Mouse (Mus musculus) hindbrain, embryonic 15.5 days (tissue): ENCODE measurements around the gene Gm10840. TPM values are rescaled to one million over a fixed set of nuclear protein-coding genes. Genes with fewer than 3 reads are reported as not detected.
"Not testable (repeated sequence)": the region's sequence is repeated elsewhere in the genome, so short reads cannot be mapped to it uniquely, and the experiment has no call there.

Source experiments
- ATAC-seq: fragments of 200-750 bp; cut with Nextera tagmentation; 2 replicates; pipeline ENCODE4 v1.8.0; 2017; ENCODE audit warnings: low read depth, moderate number of reproducible peaks, moderate TSS enrichment; ENCODE audit not compliant: low FRiP score
- H3K27ac ChIP-seq: fragments of 300-500 bp; sonication (generic); replicated peaks from 2 replicates; pipeline ENCODE4 v1.5.1; 2015; ENCODE audit warnings: mild to moderate bottlenecking, inconsistent platforms
- H3K27me3 ChIP-seq: fragments of 300-500 bp; sonication (generic); 2 replicates; pipeline ENCODE4 v1.6.1; 2015; ENCODE audit warnings: control low read depth, inconsistent platforms
- H3K36me3 ChIP-seq: fragments of 300-500 bp; sonication (generic); 2 replicates; pipeline ENCODE4 v1.6.1; 2015; ENCODE audit warnings: control low read depth, inconsistent platforms
- H3K4me1 ChIP-seq: fragments of 300-500 bp; sonication (generic); replicated peaks from 2 replicates; pipeline ENCODE4 v1.6.1; 2015; ENCODE audit warnings: control low read depth, inconsistent platforms
- H3K4me2 ChIP-seq: fragments of 300-500 bp; sonication (generic); 2 replicates; pipeline ENCODE4 v1.6.1; 2015; ENCODE audit warnings: moderate library complexity, mild to moderate bottlenecking, inconsistent platforms
- H3K4me3 ChIP-seq: fragments of 300-500 bp; sonication (generic); 2 replicates; pipeline ENCODE4 v1.5.1; 2015; ENCODE audit warnings: mild to moderate bottlenecking, inconsistent platforms
- H3K9ac ChIP-seq: fragments of 300-500 bp; sonication (generic); 2 replicates; pipeline ENCODE4 v1.6.1; 2015; ENCODE audit warnings: inconsistent platforms
- H3K9me3 ChIP-seq: fragments of 300-500 bp; sonication (generic); 2 replicates; pipeline ENCODE4 v1.6.1; 2016; ENCODE audit warnings: control low read depth, inconsistent platforms
- WGBS: fragments of 180-500 bp; shearing (Covaris S2); methylation state at CpG from one replicate; pipeline ENCODE4 v1.1.7; 2015; 5-methylcytosine and 5-hydroxymethylcytosine counted together
- polyA plus RNA-seq: library from polyadenylated mRNA; unstranded; fragments of >200 nt; fragmentation: Nextera tagmentation; extraction: Ambion mirVana; gene quantifications from 2 replicates; pipeline ENCODE4 v1.2.1, GENCODE M21; 2015

Gm10840 gene
- polyA plus RNA-seq, 1 experiment from 2014 or later = 0.65 TPM

- WGBS = 89% methylated on average over 5 of the region's 5 CpGs
- ATAC-seq = no peak
- Histone ChIP-seq H3K9me3 (no peaks in the 10 kb centered on the region), H3K4me2 (peak overlapping the region; percentile 71), H3K36me3 (peaks cover 11% of the 10 kb centered on the region), H3K27me3 (no peaks in the 10 kb centered on the region), H3K4me1 (peaks cover 14% of the 10 kb centered on the region), H3K27ac (no peak overlapping the region), H3K9ac (no peak overlapping the region), H3K4me3 (peak overlapping the region; percentile 79)
These were observed 31.6 kb downstream of the Gm10840 start for GRCm38 (mm10) chr11:106192241-106192640.

DNA sequence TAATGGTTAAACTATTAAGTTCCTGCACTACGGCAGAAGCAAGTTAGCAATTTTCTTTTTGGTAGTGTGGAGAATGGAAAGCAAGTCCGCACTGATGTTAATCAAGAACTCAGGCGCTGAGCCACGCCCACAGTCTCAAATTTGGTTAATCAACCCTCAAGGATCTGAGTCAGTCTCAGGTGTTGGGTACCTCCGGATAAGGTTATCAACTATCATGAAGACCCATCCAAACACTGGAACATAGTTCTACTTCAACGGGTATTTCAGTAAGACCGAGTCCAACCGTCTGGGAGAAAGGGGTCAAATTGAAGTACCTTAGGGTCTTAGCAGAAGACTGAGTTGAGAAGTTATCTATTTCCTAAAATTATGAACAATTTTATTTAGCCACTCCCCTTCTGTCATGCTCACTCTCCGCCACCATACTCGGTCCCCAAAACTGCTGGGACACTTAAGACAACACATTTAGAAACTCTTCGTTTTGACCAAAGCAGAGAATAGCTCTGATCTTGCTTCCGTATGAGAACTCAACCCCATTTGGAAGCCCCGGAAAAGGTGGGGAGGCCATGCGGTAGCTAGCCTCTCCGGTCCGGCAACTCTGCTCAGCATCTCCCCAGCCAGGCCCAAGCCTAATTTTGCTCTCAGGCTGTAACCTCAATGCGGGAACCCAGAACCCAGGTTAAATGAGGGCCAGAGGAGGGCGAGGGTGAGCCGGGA is 32.2 kb downstream of the Gm10840 start:
- no peaks in the 10 kb centered on the region for H3K9me3 ChIP-seq
- H3K36me3 ChIP-seq = peaks cover 17% of the 10 kb centered on the region
- no peak; the same call in 1 of the 2 replicates for ATAC-seq
- H3K4me2 ChIP-seq = peak overlapping the region; percentile 71
- peaks cover 14% of the 10 kb centered on the region for H3K4me1 ChIP-seq
- peak overlapping the region; percentile 79 for H3K4me3 ChIP-seq
- peak overlapping the region; percentile 89 for H3K27ac ChIP-seq
- WGBS = 11% methylated on average over 19 of the region's 19 CpGs
- no peaks in the 10 kb centered on the region for H3K27me3 ChIP-seq
- H3K9ac ChIP-seq = peak overlapping the region; percentile 81

GRCm38 (mm10) chr11:106193371-106194154 is 32.9 kb downstream of the Gm10840 start:
- Histone ChIP-seq H3K27me3 (no peaks in the 10 kb centered on the region), H3K9ac (peak overlapping the region; percentile 81), H3K4me2 (peak overlapping the region; percentile 71), H3K36me3 (peaks cover 24% of the 10 kb centered on the region), H3K4me3 (peak overlapping the region; percentile 79), H3K9me3 (no peaks in the 10 kb centered on the region), H3K27ac (peak overlapping the region; percentile 89), H3K4me1 (peaks cover 14% of the 10 kb centered on the region)
- peak; percentile 97 for ATAC-seq
- under 1% methylated on average over 44 of the region's 44 CpGs for WGBS

DNA sequence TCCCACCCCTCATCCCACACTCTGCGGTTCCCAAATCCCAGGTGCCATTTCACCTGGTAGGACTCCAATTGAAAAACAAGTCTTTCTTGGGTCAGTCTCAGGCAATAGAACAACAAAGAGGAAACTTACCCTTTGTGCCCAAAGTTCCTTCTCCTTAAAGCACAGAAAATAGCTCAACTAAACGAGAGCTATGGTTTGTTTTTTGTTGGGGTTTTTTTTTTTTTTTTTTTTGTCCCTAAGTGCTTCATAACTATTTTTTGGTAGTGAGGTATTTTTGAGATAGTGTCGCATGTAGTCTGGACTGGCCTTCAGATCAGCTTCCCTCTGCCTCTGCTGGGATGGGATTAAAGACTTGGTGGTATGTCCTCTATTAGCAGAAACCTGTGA is 33.5 kb downstream of the Gm10840 start:
- no peak for ATAC-seq
- Histone ChIP-seq H3K4me1 (peaks cover 14% of the 10 kb centered on the region), H3K27ac (peak overlapping the region; percentile 89), H3K27me3 (no peaks in the 10 kb centered on the region), H3K4me3 (peak overlapping the region; percentile 79), H3K36me3 (peaks cover 24% of the 10 kb centered on the region), H3K9me3 (no peaks in the 10 kb centered on the region), H3K9ac (peak overlapping the region; percentile 71), H3K4me2 (peak overlapping the region; percentile 71)
- 31% methylated on average over 3 of the region's 3 CpGs for WGBS

DNA sequence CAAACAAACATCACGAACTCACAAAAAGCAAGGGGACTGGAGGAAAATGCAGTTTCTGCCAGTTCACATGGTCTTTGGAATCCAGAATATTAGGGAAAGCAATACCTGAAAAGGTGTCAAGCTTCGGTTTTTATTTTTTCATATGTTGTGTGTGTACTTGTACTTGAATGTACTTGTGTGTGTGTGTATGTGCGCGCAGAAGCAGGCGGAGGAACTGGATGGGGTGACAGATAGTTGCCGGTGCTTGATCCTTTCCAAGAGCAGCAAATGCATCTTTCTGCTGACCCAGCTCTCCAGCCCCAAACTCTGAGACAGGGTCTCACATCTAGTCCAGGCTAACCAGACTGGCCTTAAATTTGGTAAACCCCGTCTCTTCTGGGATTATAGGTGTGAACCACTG is 34.2 kb downstream of the Gm10840 start:
- H3K36me3 ChIP-seq = peaks cover 28% of the 10 kb centered on the region
- 92% methylated on average over 7 of the region's 7 CpGs for WGBS
- ATAC-seq = no peak
- no peak overlapping the region for H3K9ac ChIP-seq
- no peak overlapping the region for H3K27ac ChIP-seq
- no peak overlapping the region for H3K4me3 ChIP-seq
- peaks cover 14% of the 10 kb centered on the region for H3K4me1 ChIP-seq
- no peaks in the 10 kb centered on the region for H3K27me3 ChIP-seq
- no peaks in the 10 kb centered on the region for H3K9me3 ChIP-seq
- no peak overlapping the region for H3K4me2 ChIP-seq

- H3K27me3 ChIP-seq = no peaks in the 10 kb centered on the region
- H3K4me3 ChIP-seq = no peak overlapping the region
- H3K4me1 ChIP-seq = peaks cover 14% of the 10 kb centered on the region
- H3K36me3 ChIP-seq = peaks cover 28% of the 10 kb centered on the region
- no peak for ATAC-seq
- no peak overlapping the region for H3K4me2 ChIP-seq
- H3K27ac ChIP-seq = no peak overlapping the region
- H3K9ac ChIP-seq = no peak overlapping the region
- no peaks in the 10 kb centered on the region for H3K9me3 ChIP-seq
These were observed 34.7 kb downstream of the Gm10840 start for GRCm38 (mm10) chr11:106195341-106195740.

- peaks cover 4% of the 10 kb centered on the region for H3K4me1 ChIP-seq
- no peaks in the 10 kb centered on the region for H3K9me3 ChIP-seq
- H3K36me3 ChIP-seq = peaks cover 55% of the 10 kb centered on the region
- no peak for ATAC-seq
- no peak overlapping the region for H3K27ac ChIP-seq
- no peaks in the 10 kb centered on the region for H3K27me3 ChIP-seq
- H3K4me2 ChIP-seq = no peak overlapping the region
- WGBS = 93% methylated on average over 4 of the region's 4 CpGs
- H3K9ac ChIP-seq = no peak overlapping the region
- no peak overlapping the region for H3K4me3 ChIP-seq
These were observed 37.6 kb downstream of the Gm10840 start for GRCm38 (mm10) chr11:106198277-106198676.

DNA sequence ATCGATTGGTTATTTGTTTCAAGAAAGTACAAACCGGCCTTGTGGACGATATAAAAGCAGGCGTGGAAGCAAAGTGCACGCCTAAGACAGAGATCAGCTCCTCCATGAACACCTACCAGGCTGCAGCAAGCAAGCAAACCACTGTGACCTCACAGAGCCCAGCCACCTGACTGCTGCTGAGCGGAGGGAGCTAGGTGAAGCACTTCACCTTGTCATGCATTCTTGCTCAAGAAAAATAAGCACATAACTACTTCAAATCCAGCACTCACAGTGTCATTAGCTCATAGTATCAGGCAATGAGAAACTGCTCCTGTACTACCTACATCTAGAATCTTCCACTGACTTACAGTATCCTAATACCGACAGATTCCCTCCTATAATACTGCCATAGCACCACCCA is 39.3 kb downstream of the Gm10840 start:
- not testable (repeated sequence) for H3K4me3 ChIP-seq, H3K27me3 ChIP-seq, ATAC-seq, H3K4me2 ChIP-seq, H3K9ac ChIP-seq, H3K27ac ChIP-seq, H3K4me1 ChIP-seq, H3K9me3 ChIP-seq
- 96% methylated on average over 7 of the region's 7 CpGs for WGBS
- H3K36me3 ChIP-seq = peaks cover 70% of the 10 kb centered on the region

DNA sequence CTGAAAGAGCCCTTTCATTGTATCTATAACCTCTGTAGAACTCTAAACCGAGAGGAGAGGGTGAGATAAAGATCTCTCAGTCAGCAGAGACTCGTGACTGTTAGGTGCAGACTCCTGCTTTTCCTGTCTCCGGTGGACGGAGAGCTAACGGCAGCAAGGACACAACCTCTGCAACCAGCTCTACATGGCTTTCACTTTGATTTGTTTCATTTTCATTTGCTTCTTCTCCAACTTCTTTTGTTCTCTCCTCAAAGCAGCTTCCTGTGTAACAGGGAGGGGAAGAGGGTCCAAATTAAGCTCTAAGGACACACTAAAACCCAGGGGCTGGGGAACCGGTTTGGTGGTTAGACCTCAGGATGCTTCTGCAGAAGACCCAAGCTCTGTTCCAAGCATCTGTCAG is 40.1 kb downstream of the Gm10840 start:
- peaks cover 78% of the 10 kb centered on the region for H3K36me3 ChIP-seq
- H3K9me3 ChIP-seq = no peaks in the 10 kb centered on the region
- ATAC-seq = no peak
- 86% methylated on average over 6 of the region's 6 CpGs for WGBS
- H3K4me3 ChIP-seq = no peak overlapping the region
- H3K27ac ChIP-seq = no peak overlapping the region
- no peak overlapping the region for H3K4me2 ChIP-seq
- no peaks in the 10 kb centered on the region for H3K27me3 ChIP-seq
- no peak overlapping the region for H3K9ac ChIP-seq
- H3K4me1 ChIP-seq = no peaks in the 10 kb centered on the region

- WGBS = 94% methylated on average over 19 of the region's 19 CpGs
- Histone ChIP-seq H3K4me3 (no peak overlapping the region), H3K36me3 (peaks cover 80% of the 10 kb centered on the region), H3K4me1 (no peaks in the 10 kb centered on the region), H3K27me3 (no peaks in the 10 kb centered on the region), H3K4me2 (no peak overlapping the region), H3K9ac (no peak overlapping the region), H3K9me3 (no peaks in the 10 kb centered on the region), H3K27ac (no peak overlapping the region)
- ATAC-seq = no peak
These were observed 40.9 kb downstream of the Gm10840 start for GRCm38 (mm10) chr11:106201337-106202122.

DNA sequence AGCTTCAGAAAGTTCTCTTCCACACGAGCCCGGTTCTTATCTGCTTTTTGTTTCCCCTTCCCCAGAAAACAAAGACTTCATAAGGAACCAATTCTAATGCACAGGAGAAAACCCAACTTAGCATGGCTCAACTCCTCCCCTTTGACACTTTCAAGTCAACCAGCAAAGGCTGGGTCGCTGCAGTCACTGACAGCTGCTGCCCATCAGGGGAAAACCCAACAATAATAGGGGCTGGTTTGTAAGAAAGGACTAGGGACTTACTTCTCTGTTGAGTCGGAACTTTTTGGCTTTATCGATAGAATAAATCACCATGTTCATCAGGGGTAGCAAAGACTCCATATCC is 41.4 kb downstream of the Gm10840 start, which contains the start of gene Strada:
Strada (minus strand) TSS at position 46 of the 343 bp plus-strand sequence.
- Histone ChIP-seq H3K4me1 (no peaks in the 10 kb centered on the region), H3K27me3 (no peaks in the 10 kb centered on the region), H3K4me2 (no peak within 1 kb of the TSS), H3K27ac (no peak within 1 kb of the TSS), H3K9ac (no peak within 1 kb of the TSS), H3K9me3 (no peaks in the 10 kb centered on the region), H3K4me3 (no peak within 1 kb of the TSS), H3K36me3 (peaks cover 80% of the 10 kb centered on the region)
- 81% methylated on average over 5 of the region's 5 CpGs for WGBS
- ATAC-seq = no peak
